Mouse (Mus musculus) heart, adult 2 months (tissue): ENCODE measurements around the gene Pde9a.

ENCODE experiments used
- CTCF ChIP-seq: fragments of 200-600 bp; IDR thresholded peaks from 2 replicates; pipeline ENCODE4 v1.8.1; 2022; ENCODE audit warnings: antibody characterized with exemption, mild to moderate bottlenecking, moderate library complexity
- EP300 ChIP-seq: fragments of 200-500 bp; IDR thresholded peaks from 2 replicates; pipeline ENCODE4 v1.6.1; 2011; ENCODE audit warnings: low read depth, low read length, control low read depth; ENCODE audit not compliant: insufficient read depth

- no peak for TF ChIP-seq CTCF
- TF ChIP-seq EP300, result no peak
Observed at GRCm38 (mm10) chr17:31450206-31450605, 64.2 kb downstream of the Pde9a start.
